Mouse (Mus musculus): ENCODE results near the gene Gnb2. TPM values are rescaled to one million over a fixed set of nuclear protein-coding genes. Genes with fewer than 3 reads are reported as not detected.
A peak's percentile ranks its signal among the peaks of the same experiment; 100 is the strongest.

Gnb2 gene
- polyA plus RNA-seq, 1 experiment from 2014 or later, result 427 TPM

GRCm38 (mm10) chr5:137518436-137518835, 14.9 kb downstream of the Gnb2 start, which contains the start of gene Gigyf1:
Gigyf1 (plus strand) TSS chr5:137518548.
- H3K27me3 ChIP-seq (ENCODE audit: control insufficient read depth, insufficient read depth, low read length), result no peaks in the 10 kb centered on the region
- 76% methylated on average over 5 of the region's 5 CpGs for WGBS
- H3K36me3 ChIP-seq (ENCODE audit: control insufficient read depth, insufficient read depth, low read length), result peaks cover 63% of the 10 kb centered on the region
- ATAC-seq (ENCODE audit: low FRiP score, low TSS enrichment), result no peak
- no peaks in the 10 kb centered on the region for H3K9me3 ChIP-seq (ENCODE audit: control insufficient read depth, low read length)
- no peaks in the 10 kb centered on the region for H3K4me1 ChIP-seq (ENCODE audit: control insufficient read depth, insufficient read depth, low read length)
- no peak within 1 kb of the TSS for H3K4me2 ChIP-seq (replicated peaks; ENCODE audit: low read depth, low read length)
- no peak within 1 kb of the TSS for H3K27ac ChIP-seq (ENCODE audit: low read depth, low read length)
- no peak within 1 kb of the TSS for H3K9ac ChIP-seq (ENCODE audit: low read depth, low read length)
- H3K4me3 ChIP-seq (ENCODE audit: low read length), result no peak within 1 kb of the TSS

DNA sequence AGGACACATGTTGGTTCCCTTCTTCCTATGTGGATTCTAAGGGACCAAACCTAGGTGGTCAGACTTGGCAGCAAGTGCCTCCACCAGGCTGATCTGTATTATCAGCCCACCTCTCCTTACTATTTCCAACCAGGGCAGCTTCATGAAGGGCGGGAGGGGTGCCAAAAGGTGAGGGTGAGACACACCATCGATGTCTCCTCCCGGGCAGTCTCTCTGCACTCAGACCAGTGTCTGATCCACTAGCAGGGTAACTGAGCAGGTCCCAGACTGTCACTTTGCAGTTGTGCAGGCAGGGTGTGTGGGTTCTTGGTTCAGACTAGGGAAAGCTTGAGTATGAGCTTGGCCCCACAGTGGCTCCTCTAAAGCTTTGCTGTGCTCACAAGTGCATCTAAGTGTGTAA, 18.5 kb downstream of the Gnb2 start:
- H3K4me1 ChIP-seq (ENCODE audit: control insufficient read depth, insufficient read depth, low read length), result peaks cover 18% of the 10 kb centered on the region
- no peak overlapping the region for H3K27ac ChIP-seq (ENCODE audit: low read depth, low read length)
- no peak overlapping the region for H3K9ac ChIP-seq (ENCODE audit: low read depth, low read length)
- no peaks in the 10 kb centered on the region for H3K27me3 ChIP-seq (ENCODE audit: control insufficient read depth, insufficient read depth, low read length)
- H3K36me3 ChIP-seq (ENCODE audit: control insufficient read depth, insufficient read depth, low read length), result peaks cover 26% of the 10 kb centered on the region
- H3K4me2 ChIP-seq (replicated peaks; ENCODE audit: low read depth, low read length), result no peak overlapping the region
- WGBS, result 93% methylated on average over 3 of the region's 3 CpGs
- H3K9me3 ChIP-seq (ENCODE audit: control insufficient read depth, low read length), result no peaks in the 10 kb centered on the region
- H3K4me3 ChIP-seq (ENCODE audit: low read length), result no peak overlapping the region
- ATAC-seq (ENCODE audit: low FRiP score, low TSS enrichment), result no peak

- ATAC-seq (ENCODE audit: low FRiP score, low TSS enrichment), result no peak
- Histone ChIP-seq H3K4me3 (ENCODE audit: low read length) (no peak overlapping the region), H3K9ac (ENCODE audit: low read depth, low read length) (no peak overlapping the region)
Measured at GRCm38 (mm10) chr5:137513951-137514721, 19.2 kb downstream of the Gnb2 start.

DNA sequence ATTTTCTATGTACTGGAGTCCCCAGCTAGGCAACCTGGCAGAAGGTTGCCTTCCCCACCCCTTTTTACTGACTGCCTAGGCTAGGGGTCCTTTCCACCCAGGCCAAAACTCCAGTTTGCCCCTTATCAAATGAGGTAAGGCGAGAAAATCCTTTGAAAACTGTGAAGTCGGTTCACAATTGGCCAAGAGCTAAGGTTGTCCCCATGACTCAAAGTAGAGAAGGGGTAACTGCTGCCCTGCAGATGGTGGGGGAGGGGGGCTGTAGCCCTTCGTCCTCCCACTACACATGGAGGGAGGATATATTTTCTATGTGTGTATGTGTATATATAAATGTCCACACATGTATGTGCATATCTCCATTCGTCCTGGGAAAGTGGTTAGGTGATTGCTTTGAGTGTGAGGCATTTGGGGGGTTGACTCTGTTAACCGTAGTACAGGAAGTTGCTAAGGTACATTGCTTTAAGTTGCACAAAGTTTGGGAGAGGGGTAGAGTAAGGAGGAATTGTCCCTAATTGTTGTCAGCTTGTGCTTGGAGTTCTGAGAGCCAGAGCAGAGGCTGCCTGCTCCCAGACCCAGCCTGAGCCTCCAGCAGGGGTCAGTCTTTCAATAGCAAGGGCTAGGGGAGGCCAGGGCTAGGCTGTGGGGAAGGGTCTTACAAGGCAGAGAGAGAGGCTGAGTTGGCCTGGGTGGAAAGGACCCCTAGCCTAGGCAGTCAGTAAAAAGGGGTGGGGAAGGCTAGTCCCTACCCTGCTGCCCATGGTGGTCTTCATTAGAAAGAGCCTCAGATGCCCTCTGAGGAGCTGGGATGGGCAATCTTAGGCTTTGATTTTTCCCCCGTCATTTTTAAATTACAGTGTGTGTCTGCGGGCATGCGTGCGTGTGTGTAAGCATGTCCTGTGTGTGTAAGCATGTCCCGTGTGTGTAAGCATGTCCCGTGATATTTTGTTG, 20.2 kb downstream of the Gnb2 start:
- H3K9ac ChIP-seq (ENCODE audit: low read depth, low read length), result no peak overlapping the region
- H3K9me3 ChIP-seq (ENCODE audit: control insufficient read depth, low read length), result no peaks in the 10 kb centered on the region
- no peak overlapping the region for H3K4me2 ChIP-seq (replicated peaks; ENCODE audit: low read depth, low read length)
- 79% methylated on average over 11 of the region's 11 CpGs for WGBS
- ATAC-seq (ENCODE audit: low FRiP score, low TSS enrichment), result no peak
- H3K27me3 ChIP-seq (ENCODE audit: control insufficient read depth, insufficient read depth, low read length), result no peaks in the 10 kb centered on the region
- no peak overlapping the region for H3K27ac ChIP-seq (ENCODE audit: low read depth, low read length)
- H3K4me1 ChIP-seq (ENCODE audit: control insufficient read depth, insufficient read depth, low read length), result peaks cover 18% of the 10 kb centered on the region
- peaks cover 10% of the 10 kb centered on the region for H3K36me3 ChIP-seq (ENCODE audit: control insufficient read depth, insufficient read depth, low read length)
- no peak overlapping the region for H3K4me3 ChIP-seq (ENCODE audit: low read length)

More at GRCm38 (mm10) chr5:137513951-137514721, 19.2 kb downstream of the Gnb2 start:
- H3K9me3 ChIP-seq (ENCODE audit: control insufficient read depth, low read length), result no peaks in the 10 kb centered on the region
- H3K36me3 ChIP-seq (ENCODE audit: control insufficient read depth, insufficient read depth, low read length), result peaks cover 20% of the 10 kb centered on the region
- no peak overlapping the region for H3K4me2 ChIP-seq (replicated peaks; ENCODE audit: low read depth, low read length)
- H3K27me3 ChIP-seq (ENCODE audit: control insufficient read depth, insufficient read depth, low read length), result no peaks in the 10 kb centered on the region
- 87% methylated on average over 12 of the region's 12 CpGs for WGBS
- H3K4me1 ChIP-seq (ENCODE audit: control insufficient read depth, insufficient read depth, low read length), result peaks cover 18% of the 10 kb centered on the region
- no peak overlapping the region for H3K27ac ChIP-seq (ENCODE audit: low read depth, low read length)

- H3K27ac ChIP-seq (ENCODE audit: low read depth, low read length), result no peak overlapping the region
- peaks cover 18% of the 10 kb centered on the region for H3K4me1 ChIP-seq (ENCODE audit: control insufficient read depth, insufficient read depth, low read length)
- peak overlapping the region; percentile 84 for H3K4me2 ChIP-seq (replicated peaks; ENCODE audit: low read depth, low read length)
- H3K36me3 ChIP-seq (ENCODE audit: control insufficient read depth, insufficient read depth, low read length), result peaks cover 8% of the 10 kb centered on the region; the same call in 1 of the 2 replicates
- no peaks in the 10 kb centered on the region for H3K27me3 ChIP-seq (ENCODE audit: control insufficient read depth, insufficient read depth, low read length)
- peak overlapping the region; percentile 99; the same call in 1 of the 2 replicates for H3K9ac ChIP-seq (ENCODE audit: low read depth, low read length)
- H3K4me3 ChIP-seq (ENCODE audit: low read length), result peak overlapping the region; percentile 84
- 51% methylated on average over 3 of the region's 3 CpGs for WGBS
- H3K9me3 ChIP-seq (ENCODE audit: control insufficient read depth, low read length), result no peaks in the 10 kb centered on the region
- no peak for ATAC-seq (ENCODE audit: low FRiP score, low TSS enrichment)
Measured at GRCm38 (mm10) chr5:137511706-137512105, 21.6 kb downstream of the Gnb2 start.

- H3K9ac ChIP-seq (ENCODE audit: low read depth, low read length), result peak overlapping the region; percentile 99
- H3K27ac ChIP-seq (ENCODE audit: low read depth, low read length), result peak overlapping the region; percentile 74; the same call in 1 of the 2 replicates
- no peaks in the 10 kb centered on the region for H3K9me3 ChIP-seq (ENCODE audit: control insufficient read depth, low read length)
- peak; percentile 46 for ATAC-seq (ENCODE audit: low FRiP score, low TSS enrichment)
- H3K4me2 ChIP-seq (replicated peaks; ENCODE audit: low read depth, low read length), result peak overlapping the region; percentile 84
- no peaks in the 10 kb centered on the region for H3K27me3 ChIP-seq (ENCODE audit: control insufficient read depth, insufficient read depth, low read length)
- H3K4me3 ChIP-seq (ENCODE audit: low read length), result peak overlapping the region; percentile 84
- peaks cover 8% of the 10 kb centered on the region; the same call in 1 of the 2 replicates for H3K36me3 ChIP-seq (ENCODE audit: control insufficient read depth, insufficient read depth, low read length)
- WGBS, result under 1% methylated on average over 45 of the region's 83 CpGs
- peaks cover 18% of the 10 kb centered on the region for H3K4me1 ChIP-seq (ENCODE audit: control insufficient read depth, insufficient read depth, low read length)
Measured at GRCm38 (mm10) chr5:137510573-137511390, 22.5 kb downstream of the Gnb2 start.

DNA sequence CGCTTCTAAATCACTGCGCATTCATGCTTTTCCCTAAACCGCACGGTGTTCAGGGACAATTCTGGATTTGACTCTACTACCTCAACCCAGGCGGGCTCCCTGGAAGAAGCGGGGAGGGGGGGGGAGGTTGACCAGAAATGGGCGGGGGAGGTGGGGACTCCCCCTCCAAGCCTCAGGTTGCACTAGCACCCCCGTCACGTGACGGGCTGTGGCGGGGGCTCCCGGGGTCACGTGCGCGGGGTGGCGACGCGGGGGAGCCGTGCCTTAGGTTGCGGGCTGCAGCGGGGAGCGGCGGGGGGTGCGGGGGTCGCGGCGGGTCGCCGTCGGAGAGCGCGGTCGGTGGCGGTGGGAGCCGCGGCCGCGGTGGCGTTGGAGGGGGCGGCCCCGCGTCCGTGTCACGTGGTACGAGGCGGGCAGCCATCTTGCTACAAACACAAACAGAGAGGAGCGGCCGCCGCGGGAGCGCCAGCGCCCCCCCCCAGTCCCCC, 23.3 kb downstream of the Gnb2 start:
- peak; percentile 84 for ATAC-seq (ENCODE audit: low FRiP score, low TSS enrichment)
- 2% methylated on average over 30 of the region's 52 CpGs for WGBS
- Histone ChIP-seq H3K9me3 (ENCODE audit: control insufficient read depth, low read length) (no peaks in the 10 kb centered on the region), H3K9ac (ENCODE audit: low read depth, low read length) (peak overlapping the region; percentile 99), H3K4me2 (replicated peaks; ENCODE audit: low read depth, low read length) (peak overlapping the region; percentile 84), H3K4me3 (ENCODE audit: low read length) (peak overlapping the region; percentile 84), H3K27me3 (ENCODE audit: control insufficient read depth, insufficient read depth, low read length) (no peaks in the 10 kb centered on the region), H3K27ac (ENCODE audit: low read depth, low read length) (peak overlapping the region; percentile 74; the same call in 1 of the 2 replicates), H3K36me3 (ENCODE audit: control insufficient read depth, insufficient read depth, low read length) (peaks cover 8% of the 10 kb centered on the region; the same call in 1 of the 2 replicates), H3K4me1 (ENCODE audit: control insufficient read depth, insufficient read depth, low read length) (peaks cover 18% of the 10 kb centered on the region)

DNA sequence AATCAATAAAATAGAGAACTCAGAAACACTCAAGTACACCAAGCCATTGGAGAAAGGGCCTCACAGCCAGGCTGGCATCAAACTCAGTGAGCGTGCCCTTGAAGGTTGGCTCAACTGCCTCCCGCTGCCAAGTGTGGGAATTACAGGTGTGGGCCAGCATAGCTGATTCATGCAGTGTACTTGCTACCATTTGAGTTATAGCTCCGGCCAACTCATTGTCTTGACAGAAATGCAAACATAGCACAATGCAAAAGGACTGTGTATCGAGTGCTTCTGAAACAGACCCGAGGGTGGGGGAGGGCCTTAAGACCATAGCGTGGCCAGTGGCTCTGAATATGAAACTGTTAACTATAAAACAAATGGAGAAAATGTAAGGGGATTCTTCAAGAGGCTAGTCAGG, 29.3 kb downstream of the Gnb2 start:
- Histone ChIP-seq H3K9ac (ENCODE audit: low read depth, low read length) (no peak overlapping the region), H3K4me3 (ENCODE audit: low read length) (no peak overlapping the region), H3K36me3 (ENCODE audit: control insufficient read depth, insufficient read depth, low read length) (peaks cover 6% of the 10 kb centered on the region; the same call in 1 of the 2 replicates), H3K4me1 (ENCODE audit: control insufficient read depth, insufficient read depth, low read length) (peaks cover 10% of the 10 kb centered on the region), H3K27ac (ENCODE audit: low read depth, low read length) (no peak overlapping the region), H3K9me3 (ENCODE audit: control insufficient read depth, low read length) (no peaks in the 10 kb centered on the region), H3K27me3 (ENCODE audit: control insufficient read depth, insufficient read depth, low read length) (no peaks in the 10 kb centered on the region), H3K4me2 (replicated peaks; ENCODE audit: low read depth, low read length) (no peak overlapping the region)
- 83% methylated on average over 6 of the region's 6 CpGs for WGBS
- ATAC-seq (ENCODE audit: low FRiP score, low TSS enrichment), result no peak
